In genomic region chr4:123733532-123733931, GRCm38 (mm10) we compare ENCODE assay signal across 29 mouse cellular contexts. TPM values are rescaled to one million over a fixed set of nuclear protein-coding genes. Genes with fewer than 3 reads are reported as not detected.
A peak's percentile ranks its signal among the peaks of the same experiment; 100 is the strongest.
DNase-seq lines count a peak whose midpoint lies in the region; ATAC-seq and TF ChIP-seq lines count a peak whose summit lies in the region.
"Had no signal": no experiment of that assay in that cellular context is flagged by ENCODE, and none has a peak within 500 bp of the region (broad histone marks: within the 10 kb centered on the region; RNA-seq: fewer than 3 reads in every experiment).

No protein-coding gene starts in this region.

- 0 out of 2 replicates have a peak, but pooled peaks have one; percentile 24 for ATAC-seq in forebrain, embryonic 13.5 days
- 0 out of 2 replicates have a peak, but pooled peaks have one; percentile 25 for ATAC-seq in kidney, postnatal 0 days (replicated peaks; ENCODE audit: low FRiP score, low read depth)
- ATAC-seq in G1E (ENCODE audit: extremely low read depth, insufficient number of reproducible peaks, low FRiP score, poor library complexity, severe bottlenecking), result peak; percentile 8; the same call in 1 of the 2 replicates
- ATAC-seq in erythroid progenitor cell, adult 5-6 weeks (replicated peaks; ENCODE audit: low FRiP score, poor library complexity, severe bottlenecking), result peak; percentile 25; the same call in 1 of the 2 replicates
- ATAC-seq: CD4-positive, CD25-positive, alpha-beta regulatory T cell, adult 4 months; forebrain, embryonic 16.5 days had no signal

- no peaks in the 10 kb centered on the region for H3K9me3 ChIP-seq in forebrain, embryonic 13.5 days (replicated peaks)
- H3K9me3 ChIP-seq in forebrain, embryonic 10.5 days, result no peaks in the 10 kb centered on the region
- no peaks in the 10 kb centered on the region for H3K9me3 ChIP-seq in kidney, postnatal 0 days (replicated peaks; ENCODE audit: low read length)
- no peaks in the 10 kb centered on the region for H3K9me3 ChIP-seq in G1E (replicated peaks)
- H3K9me3 ChIP-seq: hindbrain, embryonic 13.5 days; lung, embryonic 15.5 days; midbrain, embryonic 13.5 days; neural tube, embryonic 15.5 days had no signal

- no peaks in the 10 kb centered on the region for H3K4me1 ChIP-seq in forebrain, embryonic 13.5 days
- no peaks in the 10 kb centered on the region for H3K4me1 ChIP-seq in forebrain, embryonic 10.5 days
- H3K4me1 ChIP-seq in kidney, postnatal 0 days (replicated peaks; ENCODE audit: insufficient read depth, low read length), result no peaks in the 10 kb centered on the region
- H3K4me1 ChIP-seq in G1E (ENCODE audit: insufficient read depth, low read depth, low read length), result peaks cover 9% of the 10 kb centered on the region
- H3K4me1 ChIP-seq: hindbrain, embryonic 13.5 days; lung, embryonic 15.5 days; midbrain, embryonic 13.5 days; neural tube, embryonic 15.5 days had no signal

- no peak for TF ChIP-seq CTCF in kidney, postnatal 0 days (IDR thresholded peaks at IDR 0.05; ENCODE audit: low read depth)
- no peak for TF ChIP-seq CTCF in G1E (IDR thresholded peaks at IDR 0.05; ENCODE audit: low read depth, low read length)

- no peak overlapping the region for H3K4me2 ChIP-seq in forebrain, embryonic 13.5 days
- H3K4me2 ChIP-seq in kidney, postnatal 0 days (ENCODE audit: low read length), result no peak overlapping the region
- H3K4me2 ChIP-seq: heart, embryonic 11.5 days; hindbrain, embryonic 13.5 days; lung, embryonic 15.5 days; midbrain, embryonic 13.5 days; neural tube, embryonic 15.5 days had no signal

- H3K36me3 ChIP-seq in forebrain, embryonic 13.5 days (ENCODE audit: poor library complexity, severe bottlenecking), result peaks cover 53% of the 10 kb centered on the region
- peaks cover 53% of the 10 kb centered on the region for H3K36me3 ChIP-seq in forebrain, embryonic 10.5 days (replicated peaks)
- peaks cover 28% of the 10 kb centered on the region for H3K36me3 ChIP-seq in kidney, postnatal 0 days (ENCODE audit: insufficient read depth, low read length)
- peaks cover 61% of the 10 kb centered on the region for H3K36me3 ChIP-seq in G1E (replicated peaks)

- intact Hi-C loops in left cerebral cortex, postnatal 25 days (cut with DNase I), result no loop called here

- no peak for DNase-seq in forebrain, embryonic 10.5 days (ENCODE audit: extremely low spot score, low spot score)
- DNase-seq in kidney, postnatal 0 days (ENCODE audit: low spot score), result no peak
- no peak for DNase-seq in kidney, postnatal 4 days
- DNase-seq in G1E (ENCODE audit: low spot score), result no peak
- no peak for DNase-seq in left cerebral cortex, postnatal 25 days (ENCODE audit: low spot score in 2 of 2)
- DNase-seq: adrenal gland, postnatal 36 days; cerebellum, adult 8-10 months; cerebellum, postnatal 25 days; embryo, embryonic 11 days; gastrocnemius, postnatal 10 days; heart, postnatal 36 days; kidney, adult 9 months; kidney, postnatal 36 days; left cerebral cortex, postnatal 4 days; spleen, adult 18-20 months; thymus, adult 2 months; thymus, postnatal 36 days had no signal

- H3K27me3 ChIP-seq in forebrain, embryonic 13.5 days, result no peaks in the 10 kb centered on the region
- no peaks in the 10 kb centered on the region for H3K27me3 ChIP-seq in forebrain, embryonic 10.5 days (ENCODE audit: poor library complexity, severe bottlenecking)
- H3K27me3 ChIP-seq in kidney, postnatal 0 days (ENCODE audit: insufficient read depth, low read length), result no peaks in the 10 kb centered on the region
- H3K27me3 ChIP-seq in G1E (ENCODE audit: insufficient read depth, low read length), result no peaks in the 10 kb centered on the region
- H3K27me3 ChIP-seq: hindbrain, embryonic 13.5 days; lung, embryonic 15.5 days; midbrain, embryonic 13.5 days; neural tube, embryonic 15.5 days had no signal

- 93% methylated on average over 9 of the region's 9 CpGs for WGBS in forebrain, embryonic 13.5 days
- WGBS in forebrain, embryonic 10.5 days, result 94% methylated on average over 9 of the region's 9 CpGs
- 78% methylated on average over 9 of the region's 9 CpGs for WGBS in kidney, postnatal 0 days

- no peak overlapping the region for H3K9ac ChIP-seq in forebrain, embryonic 13.5 days
- no peak overlapping the region for H3K9ac ChIP-seq in kidney, postnatal 0 days (ENCODE audit: low read depth, low read length)
- H3K9ac ChIP-seq: hindbrain, embryonic 13.5 days; lung, embryonic 15.5 days; midbrain, embryonic 13.5 days; neural tube, embryonic 15.5 days had no signal

- H3K4me3 ChIP-seq in forebrain, embryonic 13.5 days, result no peak overlapping the region
- no peak overlapping the region for H3K4me3 ChIP-seq in forebrain, embryonic 10.5 days
- no peak overlapping the region for H3K4me3 ChIP-seq in kidney, postnatal 0 days (replicated peaks; ENCODE audit: low read depth, low read length)
- H3K4me3 ChIP-seq in G1E (ENCODE audit: low read depth, low read length), result no peak overlapping the region
- H3K4me3 ChIP-seq: erythroblast, embryonic 14.5 days; hindbrain, embryonic 13.5 days; lung, embryonic 15.5 days; midbrain, embryonic 13.5 days; neural tube, embryonic 15.5 days had no signal

- no peak overlapping the region for H3K27ac ChIP-seq in forebrain, embryonic 13.5 days
- H3K27ac ChIP-seq in forebrain, embryonic 10.5 days, result no peak overlapping the region
- no peak overlapping the region for H3K27ac ChIP-seq in kidney, postnatal 0 days
- H3K27ac ChIP-seq: hindbrain, embryonic 13.5 days; lung, embryonic 15.5 days; midbrain, embryonic 13.5 days; neural tube, embryonic 15.5 days had no signal

RNA-seq across cellular contexts. Expression of gene Ndufs5, which starts 15.5 kb away (rescaled TPM):
- polyA plus RNA-seq in forebrain, embryonic 13.5 days (2015; fragmentation: Nextera tagmentation; extraction: Ambion mirVana), result 352 and 406 TPM in 2 replicates
- polyA plus RNA-seq in forebrain, embryonic 10.5 days (2016; fragmentation: Nextera tagmentation; extraction: Ambion mirVana), result 299 and 315 TPM in 2 replicates
- polyA plus RNA-seq in kidney, postnatal 0 days (2015; fragmentation: Nextera tagmentation; extraction: Ambion mirVana), result 456 and 482 TPM in 2 replicates
- total RNA-seq in G1E (2014; fragmentation: Nextera tagmentation) (5.8 and 6.6 TPM in 2 replicates), G1E (2017) (80.6 and 87.6 TPM in 2 replicates)
- polyA plus RNA-seq in G1E (2012), result 52.2 and 74.9 TPM in 2 replicates
- total RNA-seq in erythroid progenitor cell, adult 5-6 weeks (2015; ENCODE audit: low replicate concordance), result 42.2 and 111 TPM in 2 replicates
- 30.5 TPM in 1 of 2 replicates, not detected in the other for total RNA-seq in erythroid progenitor cell, adult 5-6 weeks (2017; ENCODE audit: low replicate concordance)
- total RNA-seq in left cerebral cortex, postnatal 25 days (2021), result 100 to 1,000 TPM; 184 to 187 TPM

RNA-seq across cellular contexts. Expression of gene Akirin1, which starts 16.6 kb away (rescaled TPM):
- 74.6 and 78.9 TPM in 2 replicates for polyA plus RNA-seq in forebrain, embryonic 13.5 days (2015; fragmentation: Nextera tagmentation; extraction: Ambion mirVana)
- polyA plus RNA-seq in forebrain, embryonic 10.5 days (2016; fragmentation: Nextera tagmentation; extraction: Ambion mirVana), result 61.4 and 63.2 TPM in 2 replicates
- 45.2 and 46.7 TPM in 2 replicates for polyA plus RNA-seq in kidney, postnatal 0 days (2015; fragmentation: Nextera tagmentation; extraction: Ambion mirVana)
- total RNA-seq in G1E (2014; fragmentation: Nextera tagmentation), result 67.6 and 70.1 TPM in 2 replicates
- total RNA-seq in G1E (2017), result 61.8 and 68.4 TPM in 2 replicates
- polyA plus RNA-seq in G1E (2012), result 179 and 257 TPM in 2 replicates
- total RNA-seq in erythroid progenitor cell, adult 5-6 weeks (2015; ENCODE audit: low replicate concordance), result 25.6 and 27.7 TPM in 2 replicates
- 5.9 and 20.9 TPM in 2 replicates for total RNA-seq in erythroid progenitor cell, adult 5-6 weeks (2017; ENCODE audit: low replicate concordance)
- total RNA-seq in left cerebral cortex, postnatal 25 days (2021), result 10 to 100 TPM; 63.4 to 65.5 TPM

RNA-seq across cellular contexts. Expression of gene Macf1, which starts 49.4 kb away (rescaled TPM):
- 62.6 and 65.9 TPM in 2 replicates for polyA plus RNA-seq in forebrain, embryonic 13.5 days (2015; fragmentation: Nextera tagmentation; extraction: Ambion mirVana)
- 43.8 and 50.2 TPM in 2 replicates for polyA plus RNA-seq in forebrain, embryonic 10.5 days (2016; fragmentation: Nextera tagmentation; extraction: Ambion mirVana)
- 33.8 and 36.9 TPM in 2 replicates for polyA plus RNA-seq in kidney, postnatal 0 days (2015; fragmentation: Nextera tagmentation; extraction: Ambion mirVana)
- total RNA-seq in G1E (2014; fragmentation: Nextera tagmentation) (169 and 174 TPM in 2 replicates), G1E (2017) (116 and 129 TPM in 2 replicates)
- polyA plus RNA-seq in G1E (2012), result 33.7 and 39.3 TPM in 2 replicates
- total RNA-seq in erythroid progenitor cell, adult 5-6 weeks (2015; ENCODE audit: low replicate concordance), result 177 and 188 TPM in 2 replicates
- total RNA-seq in erythroid progenitor cell, adult 5-6 weeks (2017; ENCODE audit: low replicate concordance), result 182 and 227 TPM in 2 replicates
- total RNA-seq in left cerebral cortex, postnatal 25 days (2021), result 100 to 1,000 TPM; 202 to 222 TPM

RNA-seq across cellular contexts. Expression of gene Rhbdl2, which starts 54.1 kb away (rescaled TPM):
- 0.61 and 1.3 TPM in 2 replicates for polyA plus RNA-seq in forebrain, embryonic 13.5 days (2015; fragmentation: Nextera tagmentation; extraction: Ambion mirVana)
- polyA plus RNA-seq in forebrain, embryonic 10.5 days (2016; fragmentation: Nextera tagmentation; extraction: Ambion mirVana), result 0.21 and 0.26 TPM in 2 replicates
- polyA plus RNA-seq in kidney, postnatal 0 days (2015; fragmentation: Nextera tagmentation; extraction: Ambion mirVana), result 5.7 and 5.9 TPM in 2 replicates
- total RNA-seq in G1E (2014; fragmentation: Nextera tagmentation), result not detected in 2 replicates
- 0.11 TPM in 1 of 2 replicates, not detected in the other for total RNA-seq in G1E (2017)
- polyA plus RNA-seq in G1E (2012), result not detected in 2 replicates
- not detected in 2 replicates for total RNA-seq in erythroid progenitor cell, adult 5-6 weeks (2015; ENCODE audit: low replicate concordance)
- not detected in 2 replicates for total RNA-seq in erythroid progenitor cell, adult 5-6 weeks (2017; ENCODE audit: low replicate concordance)
- total RNA-seq in left cerebral cortex, postnatal 25 days (2021), result 1 to 10 TPM; 1.3 to 1.4 TPM
- total RNA-seq: granulocyte monocyte progenitor cell, adult 5-6 weeks; heart, postnatal 36 days; megakaryocyte, adult 5-6 weeks had no signal
- polyA plus RNA-seq: erythroblast, embryonic 14.5 days had no signal
